Mouse (Mus musculus) MEL (cell line): ENCODE results near the gene Rbm15. TPM values are rescaled to one million over a fixed set of nuclear protein-coding genes. Genes with fewer than 3 reads are reported as not detected.

ENCODE experiments used
- DNase-seq: peaks from one replicate; pipeline ENCODE4 v3.0.0; 2011; ENCODE audit warnings: low read depth, low spot score
- H3K27ac ChIP-seq: 2 replicates; pipeline ENCODE4 v1.5.1; 2012; ENCODE audit warnings: low read depth, mild to moderate bottlenecking, control low read depth, low read length, moderate library complexity; ENCODE audit not compliant: control insufficient read depth
- H3K27me3 ChIP-seq, 2 experiments: fragments of 150-350 bp in 1 of 2; sonication (generic) in 1 of 2; 2 replicates each; pipeline ENCODE4 v1.6.1; 2012; ENCODE audit warnings: low read length in 2 of 2, mild to moderate bottlenecking in 2 of 2, improper control_type of control experiment in 1 of 2, moderate library complexity in 1 of 2; ENCODE audit not compliant: insufficient read depth in 2 of 2, control insufficient read depth in 1 of 2
- H3K36me3 ChIP-seq, 2 experiments: 2 replicates each; pipeline ENCODE4 v1.6.1; 2012 to 2014; ENCODE audit warnings: low read length in 2 of 2, improper control_type of control experiment in 1 of 2, inconsistent platforms in 1 of 2, mild to moderate bottlenecking in 1 of 2; ENCODE audit not compliant: insufficient read depth in 2 of 2, control insufficient read depth in 1 of 2
- H3K4me1 ChIP-seq, 2 experiments: fragments of 150-350 bp in 1 of 2; sonication (generic) in 1 of 2; 2 replicates each; pipeline ENCODE4 v1.6.1; 2012; ENCODE audit warnings: low read length in 2 of 2, improper control_type of control experiment in 1 of 2, mild to moderate bottlenecking in 1 of 2; ENCODE audit not compliant: insufficient read depth in 2 of 2, control insufficient read depth in 1 of 2
- H3K4me3 ChIP-seq, 2 experiments: fragments of 150-350 bp in 1 of 2; sonication (generic) in 1 of 2; 2 replicates each; pipeline ENCODE4 v1.5.1; 2012; ENCODE audit warnings: low read depth in 2 of 2, low read length in 2 of 2, mild to moderate bottlenecking in 2 of 2, moderate library complexity in 2 of 2, control low read depth in 1 of 2, improper control_type of control experiment in 1 of 2; ENCODE audit not compliant: control insufficient read depth in 1 of 2, insufficient read depth in 1 of 2
- H3K79me2 ChIP-seq: 2 replicates; pipeline ENCODE4 v1.6.1; 2012; ENCODE audit warnings: mild to moderate bottlenecking, low read length, moderate library complexity; ENCODE audit not compliant: control insufficient read depth, poor library complexity, insufficient read depth
- H3K9ac ChIP-seq: 2 replicates; pipeline ENCODE4 v1.6.1; 2012; ENCODE audit warnings: low read depth, mild to moderate bottlenecking, control low read depth, low read length, moderate library complexity; ENCODE audit not compliant: control insufficient read depth, poor library complexity, severe bottlenecking
- H3K9me3 ChIP-seq: fragments of 150-350 bp; sonication (generic); replicated peaks from 2 replicates; pipeline ENCODE4 v1.6.1; 2012; ENCODE audit warnings: mild to moderate bottlenecking, low read length, improper control_type of control experiment, moderate library complexity; ENCODE audit not compliant: insufficient read depth
- BHLHE40 ChIP-seq: IDR thresholded peaks from 2 replicates; pipeline ENCODE4 v1.6.1; 2012; ENCODE audit warnings: low read depth, mild to moderate bottlenecking, inconsistent platforms, low read length, improper control_type of control experiment, borderline replicate concordance
- CHD1 ChIP-seq: IDR thresholded peaks from 2 replicates; pipeline ENCODE4 v1.6.1; 2012; ENCODE audit warnings: low read depth, mild to moderate bottlenecking, inconsistent platforms, low read length, improper control_type of control experiment
- CHD2 ChIP-seq: IDR thresholded peaks from 2 replicates; pipeline ENCODE4 v1.6.1; 2011; ENCODE audit warnings: low read length, improper control_type of control experiment
- CTCF ChIP-seq, 3 experiments: IDR thresholded peaks in 2 of 3; conservative IDR thresholded peaks in 1 of 3; 2 replicates each; pipeline ENCODE4 v1.5.1; 2011 to 2012; ENCODE audit warnings: low read length in 3 of 3, low read depth in 2 of 3, mild to moderate bottlenecking in 2 of 3, improper control_type of control experiment in 1 of 3, inconsistent platforms in 1 of 3, mixed read lengths in 1 of 3, moderate library complexity in 1 of 3; ENCODE audit not compliant: control insufficient read depth in 1 of 3, insufficient read depth in 1 of 3, poor library complexity in 1 of 3, severe bottlenecking in 1 of 3
- E2F4 ChIP-seq: IDR thresholded peaks from 2 replicates; pipeline ENCODE4 v1.6.1; 2011; ENCODE audit warnings: low read depth, low read length, improper control_type of control experiment, borderline replicate concordance
- ELF1 ChIP-seq: IDR thresholded peaks from 2 replicates; pipeline ENCODE4 v1.6.1; 2014; ENCODE audit warnings: low read depth, mild to moderate bottlenecking, inconsistent platforms, low read length, improper control_type of control experiment, moderate library complexity
- EP300 ChIP-seq, 2 experiments: IDR thresholded peaks; 2 replicates each; pipeline ENCODE4 v1.6.1; 2011; ENCODE audit warnings: improper control_type of control experiment in 2 of 2, low read length in 2 of 2, low read depth in 1 of 2, mild to moderate bottlenecking in 1 of 2
- ETS1 ChIP-seq: IDR thresholded peaks from 2 replicates; pipeline ENCODE4 v1.6.1; 2012; ENCODE audit warnings: low read depth, mild to moderate bottlenecking, inconsistent platforms, low read length, improper control_type of control experiment, moderate library complexity
- GABPA ChIP-seq: IDR thresholded peaks from 2 replicates; pipeline ENCODE4 v1.6.1; 2012; ENCODE audit warnings: low read depth, mild to moderate bottlenecking, inconsistent platforms, low read length, improper control_type of control experiment, moderate library complexity
- GATA1 ChIP-seq: IDR thresholded peaks from 2 replicates; pipeline ENCODE4 v1.6.1; 2011; ENCODE audit warnings: low read depth, low read length, improper control_type of control experiment
- HCFC1 ChIP-seq: IDR thresholded peaks from 2 replicates; pipeline ENCODE4 v1.6.1; 2012; ENCODE audit warnings: low read depth, mild to moderate bottlenecking, inconsistent platforms, low read length, improper control_type of control experiment, moderate library complexity
- JUND ChIP-seq: IDR thresholded peaks from 2 replicates; pipeline ENCODE4 v1.6.1; 2011; ENCODE audit warnings: low read depth, mild to moderate bottlenecking, improper control_type of control experiment, low read length
- KAT2A ChIP-seq: conservative IDR thresholded peaks from 2 replicates; pipeline ENCODE4 v1.6.1; 2012; ENCODE audit warnings: low read depth, low read length, improper control_type of control experiment, inconsistent platforms
- MAFK ChIP-seq: IDR thresholded peaks from 2 replicates; pipeline ENCODE4 v1.6.1; 2011; ENCODE audit warnings: low read depth, mild to moderate bottlenecking, low read length, improper control_type of control experiment, borderline replicate concordance
- MAX ChIP-seq: IDR thresholded peaks from 2 replicates; pipeline ENCODE4 v1.6.1; 2011; ENCODE audit warnings: low read length, improper control_type of control experiment
- MAZ ChIP-seq: IDR thresholded peaks from 2 replicates; pipeline ENCODE4 v1.6.1; 2012; ENCODE audit warnings: low read depth, mild to moderate bottlenecking, inconsistent platforms, low read length, improper control_type of control experiment
- MEF2A ChIP-seq: IDR thresholded peaks from 2 replicates; pipeline ENCODE4 v1.6.1; 2014; ENCODE audit warnings: low read depth, mild to moderate bottlenecking, inconsistent platforms, low read length, improper control_type of control experiment; ENCODE audit not compliant: poor library complexity, insufficient replicate concordance, severe bottlenecking; ENCODE audit errors: extremely low read depth
- MXI1 ChIP-seq: IDR thresholded peaks from 2 replicates; pipeline ENCODE4 v1.6.1; 2011; ENCODE audit warnings: mild to moderate bottlenecking, low read depth, low read length, improper control_type of control experiment
- MYB ChIP-seq: IDR thresholded peaks from 2 replicates; pipeline ENCODE4 v1.6.1; 2011; ENCODE audit warnings: mild to moderate bottlenecking, low read depth, low read length, improper control_type of control experiment
- MYC ChIP-seq: IDR thresholded peaks from 2 replicates; pipeline ENCODE4 v1.6.1; 2011; ENCODE audit warnings: low read depth, mild to moderate bottlenecking, low read length, improper control_type of control experiment, moderate library complexity
- NELFE ChIP-seq: IDR thresholded peaks from 2 replicates; pipeline ENCODE4 v1.6.1; 2011; ENCODE audit warnings: low read depth, low read length, improper control_type of control experiment
- NRF1 ChIP-seq: IDR thresholded peaks from 2 replicates; pipeline ENCODE4 v1.6.1; 2014; ENCODE audit warnings: low read depth, mild to moderate bottlenecking, inconsistent platforms, low read length, improper control_type of control experiment, moderate library complexity; ENCODE audit not compliant: poor library complexity, insufficient read depth, severe bottlenecking
- POLR2A ChIP-seq, 2 experiments: IDR thresholded peaks; 2 replicates each; pipeline ENCODE4 v1.6.1; 2011 to 2012; ENCODE audit warnings: low read length in 2 of 2, mild to moderate bottlenecking in 2 of 2, control low read depth in 1 of 2, improper control_type of control experiment in 1 of 2, low read depth in 1 of 2, moderate library complexity in 1 of 2; ENCODE audit not compliant: control insufficient read depth in 1 of 2, insufficient read depth in 1 of 2, poor library complexity in 1 of 2
- POLR2AphosphoS2 ChIP-seq: IDR thresholded peaks from 2 replicates; pipeline ENCODE4 v1.6.1; 2011; ENCODE audit warnings: low read length, improper control_type of control experiment
- RAD21 ChIP-seq: IDR thresholded peaks from 2 replicates; pipeline ENCODE4 v1.6.1; 2011; ENCODE audit warnings: mild to moderate bottlenecking, low read depth, low read length, improper control_type of control experiment
- RCOR1 ChIP-seq: IDR thresholded peaks from 2 replicates; pipeline ENCODE4 v1.6.1; 2012; ENCODE audit warnings: low read depth, mild to moderate bottlenecking, inconsistent platforms, low read length, improper control_type of control experiment
- SIN3A ChIP-seq: IDR thresholded peaks from 2 replicates; pipeline ENCODE4 v1.6.1; 2012; ENCODE audit warnings: low read length, improper control_type of control experiment, inconsistent platforms
- SMC3 ChIP-seq: IDR thresholded peaks from 2 replicates; pipeline ENCODE4 v1.6.1; 2011; ENCODE audit warnings: low read depth, low read length, improper control_type of control experiment
- TAL1 ChIP-seq: IDR thresholded peaks from 2 replicates; pipeline ENCODE4 v1.6.1; 2012; ENCODE audit warnings: mild to moderate bottlenecking, inconsistent platforms, low read length, moderate library complexity, mixed read lengths
- TCF12 ChIP-seq: IDR thresholded peaks from 2 replicates; pipeline ENCODE4 v1.6.1; 2014; ENCODE audit warnings: low read depth, mild to moderate bottlenecking, inconsistent platforms, low read length, improper control_type of control experiment, moderate library complexity
- UBTF ChIP-seq: IDR thresholded peaks from 2 replicates; pipeline ENCODE4 v1.6.1; 2012; ENCODE audit warnings: low read depth, mild to moderate bottlenecking, inconsistent platforms, low read length, improper control_type of control experiment, moderate library complexity, borderline replicate concordance; ENCODE audit not compliant: insufficient read depth
- USF1 ChIP-seq: IDR thresholded peaks from 2 replicates; pipeline ENCODE4 v1.6.1; 2014; ENCODE audit warnings: low read depth, mild to moderate bottlenecking, inconsistent platforms, low read length, improper control_type of control experiment, moderate library complexity
- USF2 ChIP-seq, 2 experiments: IDR thresholded peaks; 2 replicates each; pipeline ENCODE4 v1.6.1; 2011 to 2012; ENCODE audit warnings: improper control_type of control experiment in 2 of 2, low read length in 2 of 2, borderline replicate concordance in 1 of 2, inconsistent platforms in 1 of 2, low read depth in 1 of 2, mild to moderate bottlenecking in 1 of 2; ENCODE audit not compliant: insufficient read depth in 1 of 2
- ZC3H11A ChIP-seq: IDR thresholded peaks from 2 replicates; pipeline ENCODE4 v1.6.1; 2012; ENCODE audit warnings: low read depth, mild to moderate bottlenecking, inconsistent platforms, low read length, improper control_type of control experiment
- ZKSCAN1 ChIP-seq: IDR thresholded peaks from 2 replicates; pipeline ENCODE4 v1.6.1; 2012; ENCODE audit warnings: low read depth, mild to moderate bottlenecking, inconsistent platforms, low read length, improper control_type of control experiment, moderate library complexity
- ZMIZ1 ChIP-seq: IDR thresholded peaks from 2 replicates; pipeline ENCODE4 v1.6.1; 2012; ENCODE audit warnings: low read depth, mild to moderate bottlenecking, inconsistent platforms, low read length, improper control_type of control experiment, moderate library complexity
- ZNF384 ChIP-seq: IDR thresholded peaks from 2 replicates; pipeline ENCODE4 v1.6.1; 2012; ENCODE audit warnings: low read depth, mild to moderate bottlenecking, inconsistent platforms, low read length, improper control_type of control experiment
- polyA plus RNA-seq, 2 experiments: library from polyadenylated mRNA; stranded (reverse) in 1 of 2; unstranded in 1 of 2; fragments of >175 nt in 1 of 2; fragments of >200 nt in 1 of 2; gene quantifications; 2 replicates each; pipeline versions ENCODE4 v1.2.1 to v1.2.4; 2012; ENCODE audit warnings: low replicate concordance in 2 of 2, low read depth in 1 of 2; ENCODE audit not compliant: insufficient read length in 2 of 2, insufficient read depth in 1 of 2, missing spikeins in 1 of 2
- total RNA-seq: library from RNA; depleted of rRNA; stranded (reverse); fragments of 300-350 nt; gene quantifications from 2 replicates; pipeline ENCODE4 v1.2.3, GENCODE M21; 2012

Gene Rbm15
- total and polyA plus RNA-seq, 3 experiments, result 18.1 to 29.4 TPM; not detected in 1

- Histone ChIP-seq H3K4me3 (peak overlapping the region; percentile 62 to 95), H3K79me2 (peaks cover 41% of the 10 kb centered on the region), H3K4me1 (peaks cover 0 to 2% of the 10 kb centered on the region in 2 experiments; a peak in 2 of 4 replicates), H3K36me3 (peaks cover 16 to 17% of the 10 kb centered on the region in 2 experiments), H3K9ac (peak overlapping the region; percentile 98), H3K27me3 (no peaks in the 10 kb centered on the region), H3K27ac (peak overlapping the region; percentile 95), H3K9me3 (no peaks in the 10 kb centered on the region)
- DNase-seq, result peak; percentile 99
- TF ChIP-seq MAFK (no peak), GABPA (no peak), SMC3 (no peak), TCF12 (peak; percentile 83), POLR2A (IDR thresholded peaks at IDR 0.05; ENCODE audit: control insufficient read depth in 1 of 2, insufficient read depth in 1 of 2, low read depth in 1 of 2, low read length in 2 of 2, poor library complexity in 1 of 2) (peak in 1 of 2 experiments; percentile 82), USF2 (IDR thresholded peaks at IDR 0.05; ENCODE audit: borderline replicate concordance in 1 of 2, insufficient read depth in 1 of 2, low read depth in 1 of 2, low read length in 2 of 2) (peak; percentile 55 to 77), CHD2 (no peak), MAZ (no peak), ZKSCAN1 (no peak), MYB (peak; percentile 81), SIN3A (no peak; the same call in 1 of the 2 replicates), GATA1 (no peak), RCOR1 (no peak), ZNF384 (no peak), USF1 (peak; percentile 97), MAX (peak; percentile 6), MXI1 (no peak), E2F4 (peak; percentile 97), NELFE (peak; percentile 79), BHLHE40 (no peak), MEF2A (no peak), HCFC1 (peak; percentile 42; the same call in 1 of the 2 replicates), ETS1 (no peak), ELF1 (no peak), CTCF (IDR thresholded peaks at IDR 0.05 in 2 of 3, conservative IDR thresholded peaks at IDR 0.05 in 1 of 3; ENCODE audit: control insufficient read depth in 1 of 3, insufficient read depth in 1 of 3, low read depth in 2 of 3, low read length in 3 of 3, poor library complexity in 1 of 3, severe bottlenecking in 1 of 3) (no peak), TAL1 (no peak), NRF1 (0 out of 2 replicates have a peak, but pooled peaks have one; percentile 20), JUND (no peak), POLR2AphosphoS2 (peak; percentile 76; the same call in 1 of the 2 replicates), ZC3H11A (no peak), EP300 (IDR thresholded peaks at IDR 0.05; ENCODE audit: low read depth in 1 of 2, low read length in 2 of 2) (no peak), UBTF (no peak), MYC (peak; percentile 54; the same call in 1 of the 2 replicates), ZMIZ1 (peak; percentile 73; the same call in 1 of the 2 replicates), CHD1 (no peak), KAT2A (no peak), RAD21 (no peak)
Measured at GRCm38 (mm10) chr3:107332960-107333380, 503 bp downstream of the Rbm15 start.
